In the genomic region with DNA sequence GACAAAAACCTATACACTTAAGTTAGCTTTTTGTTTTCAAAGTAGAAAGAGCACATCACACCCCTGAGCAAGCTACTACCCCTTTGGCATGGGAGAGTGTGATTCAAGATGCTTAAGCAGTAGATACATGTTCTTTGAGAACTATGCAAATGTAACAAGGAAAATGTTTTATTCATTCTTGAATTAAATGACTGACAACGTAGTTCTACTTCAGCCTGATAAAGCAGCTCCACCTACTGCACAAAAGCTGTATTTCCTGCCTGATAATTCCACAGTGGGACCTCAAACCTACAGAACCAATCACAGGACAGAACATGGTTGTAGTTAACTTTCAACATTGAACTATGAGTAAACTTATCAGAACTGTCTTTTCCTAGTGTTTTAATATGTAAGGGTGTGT, we compare ENCODE assay signal across 7 mouse cellular contexts.
DNase-seq lines count a peak whose midpoint lies in the region; ATAC-seq and TF ChIP-seq lines count a peak whose summit lies in the region.

No protein-coding gene starts in this region.

- no peak overlapping the region for H3K27ac ChIP-seq in midbrain, postnatal 0 days (ENCODE audit: low read depth, low read length)

- H3K4me1 ChIP-seq in midbrain, postnatal 0 days (ENCODE audit: insufficient read depth, low read length): no peaks in the 10 kb centered on the region

- ATAC-seq in common myeloid progenitor, adult 5-6 weeks (replicated peaks; ENCODE audit: low read depth, poor library complexity, severe bottlenecking): peak; percentile 68; the same call in 1 of the 2 replicates
- 0 out of 2 replicates have a peak, but pooled peaks have one; percentile 47 for ATAC-seq in midbrain, postnatal 0 days (ENCODE audit: low FRiP score)

- WGBS in midbrain, postnatal 0 days: 3% methylated on average over 1 of the region's 1 CpGs

- no peak overlapping the region for H3K9ac ChIP-seq in midbrain, postnatal 0 days (replicated peaks; ENCODE audit: low read length, poor library complexity, severe bottlenecking)

- no peak overlapping the region for H3K4me2 ChIP-seq in midbrain, postnatal 0 days (ENCODE audit: low read depth, low read length, poor library complexity, severe bottlenecking)

- no peaks in the 10 kb centered on the region for H3K27me3 ChIP-seq in midbrain, postnatal 0 days (ENCODE audit: insufficient read depth, low read length)

- H3K9me3 ChIP-seq in midbrain, postnatal 0 days (ENCODE audit: low read length): no peaks in the 10 kb centered on the region

- no peaks in the 10 kb centered on the region for H3K36me3 ChIP-seq in midbrain, postnatal 0 days (ENCODE audit: insufficient read depth, low read length)

- peak; percentile 89 for TF ChIP-seq CTCF in midbrain, postnatal 0 days (IDR thresholded peaks at IDR 0.05)

- H3K4me3 ChIP-seq in midbrain, postnatal 0 days (ENCODE audit: low read depth, low read length): no peak overlapping the region

- DNase-seq in left cerebral cortex, adult 18-20 months (ENCODE audit: low spot score in 2 of 2): peak; percentile 12 to 14
- DNase-seq in left cerebral cortex, adult 11 months (ENCODE audit: low spot score): no peak
- peak; percentile 74 for DNase-seq in NIH3T3 (ENCODE audit: low read depth)
- peak; percentile 8 to 75 for DNase-seq in layer of hippocampus, adult 18-20 months (ENCODE audit: low spot score in 2 of 2)
- peak; percentile 67 for DNase-seq in midbrain, postnatal 0 days (ENCODE audit: low spot score)
- DNase-seq in testis, postnatal 14 days (ENCODE audit: low spot score): no peak

Comparison
In these comparisons a context has a peak if more than half of its experiments do, and no peak if none do; other contexts are left out.
1. DNase-seq: peak in left cerebral cortex, adult 18-20 months (2 of 2), NIH3T3 (single experiment), layer of hippocampus, adult 18-20 months (2 of 2) and midbrain, postnatal 0 days (single experiment); none in left cerebral cortex, adult 11 months (single experiment) and testis, postnatal 14 days (single experiment).